Mouse (Mus musculus) bone marrow, adult 2 months (tissue): ENCODE data around the gene Fstl4. TPM values are rescaled to one million over a fixed set of nuclear protein-coding genes. Genes with fewer than 3 reads are reported as not detected.

ENCODE experiments used
- H3K27ac ChIP-seq: fragments of 200-500 bp; 2 replicates; pipeline ENCODE4 v1.5.1; 2012; ENCODE audit warnings: low read depth, mild to moderate bottlenecking, control low read depth, inconsistent platforms, low read length; ENCODE audit not compliant: control insufficient read depth, poor library complexity, insufficient read depth
- H3K4me1 ChIP-seq: fragments of 200-500 bp; 2 replicates; pipeline ENCODE4 v1.6.1; 2011; ENCODE audit warnings: low read length; ENCODE audit not compliant: control insufficient read depth, insufficient read depth
- H3K4me3 ChIP-seq: fragments of 200-500 bp; replicated peaks from 2 replicates; pipeline ENCODE3; 2011; ENCODE audit warnings: mild to moderate bottlenecking, low read depth, low read length, control low read depth; ENCODE audit not compliant: control insufficient read depth
- CTCF ChIP-seq: fragments of 200-500 bp; IDR thresholded peaks from 2 replicates; pipeline ENCODE4 v1.5.1; 2011; ENCODE audit warnings: low read length, control low read depth; ENCODE audit not compliant: control insufficient read depth, insufficient read depth
- POLR2A ChIP-seq: fragments of 200-500 bp; IDR thresholded peaks from 2 replicates; pipeline ENCODE4 v1.6.1; 2011; ENCODE audit warnings: low read depth, mild to moderate bottlenecking, control low read depth, low read length, borderline replicate concordance; ENCODE audit not compliant: control insufficient read depth
- WGBS: fragments of 180-500 bp; shearing (Covaris S2); methylation state at CpG from one replicate; pipeline ENCODE4 v1.1.7; 2018; 5-methylcytosine and 5-hydroxymethylcytosine counted together
- polyA plus RNA-seq: library from polyadenylated mRNA; stranded (reverse); fragments of >200 nt; gene quantifications from 2 replicates; pipeline ENCODE4 v1.2.4, GENCODE M21; 2011; ENCODE audit warnings: low replicate concordance; ENCODE audit not compliant: missing spikeins, insufficient read depth, insufficient read length

Gene Fstl4
- polyA plus RNA-seq, 1 experiment, result not detected

GRCm38 (mm10) chr11:53009597-53009996 lies 245.2 kb downstream of the Fstl4 start:
- Histone ChIP-seq H3K27ac (no peak overlapping the region), H3K4me3 (no peak overlapping the region), H3K4me1 (no peaks in the 10 kb centered on the region)
- no peak for TF ChIP-seq POLR2A
- TF ChIP-seq CTCF, result no peak
- 76% methylated on average over 7 of the region's 7 CpGs for WGBS

GRCm38 (mm10) chr11:53011996-53012505 lies 247.6 kb downstream of the Fstl4 start:
- no peak overlapping the region for H3K4me3 ChIP-seq
- TF ChIP-seq POLR2A, result no peak
- TF ChIP-seq CTCF, result no peak
- WGBS, result 85% methylated on average over 6 of the region's 6 CpGs
- H3K4me1 ChIP-seq, result no peaks in the 10 kb centered on the region
- no peak overlapping the region for H3K27ac ChIP-seq

- 75% methylated on average over 5 of the region's 5 CpGs for WGBS
These were observed 249.5 kb downstream of the Fstl4 start for GRCm38 (mm10) chr11:53013906-53014305.

GRCm38 (mm10) chr11:53016358-53017021 lies 252.1 kb downstream of the Fstl4 start:
- Histone ChIP-seq H3K4me3 (no peak overlapping the region), H3K4me1 (no peaks in the 10 kb centered on the region), H3K27ac (no peak overlapping the region)
- WGBS, result 77% methylated on average over 7 of the region's 7 CpGs
- TF ChIP-seq POLR2A, result no peak
- no peak for TF ChIP-seq CTCF

More at GRCm38 (mm10) chr11:53013906-53014305, 249.5 kb downstream of the Fstl4 start:
- TF ChIP-seq CTCF (no peak), POLR2A (no peak)
- H3K4me1 ChIP-seq, result no peaks in the 10 kb centered on the region
- no peak overlapping the region for H3K27ac ChIP-seq
- no peak overlapping the region for H3K4me3 ChIP-seq

GRCm38 (mm10) chr11:53019509-53019908 lies 255.1 kb downstream of the Fstl4 start:
- TF ChIP-seq CTCF (no peak), POLR2A (no peak)
- no peaks in the 10 kb centered on the region for H3K4me1 ChIP-seq
- no peak overlapping the region for H3K4me3 ChIP-seq
- no peak overlapping the region for H3K27ac ChIP-seq
- 67% methylated on average over 3 of the region's 3 CpGs for WGBS

GRCm38 (mm10) chr11:53024403-53024802 lies 260.0 kb downstream of the Fstl4 start:
- WGBS, result 4% methylated on average over 6 of the region's 6 CpGs
- no peaks in the 10 kb centered on the region for H3K4me1 ChIP-seq
- no peak for TF ChIP-seq POLR2A
- TF ChIP-seq CTCF, result no peak
- no peak overlapping the region for H3K27ac ChIP-seq
- no peak overlapping the region for H3K4me3 ChIP-seq

GRCm38 (mm10) chr11:53025686-53026085 lies 261.3 kb downstream of the Fstl4 start:
- Histone ChIP-seq H3K4me1 (no peaks in the 10 kb centered on the region), H3K4me3 (no peak overlapping the region), H3K27ac (no peak overlapping the region)
- WGBS, result 95% methylated on average over 6 of the region's 6 CpGs
- TF ChIP-seq POLR2A, result no peak
- TF ChIP-seq CTCF, result no peak

- no peaks in the 10 kb centered on the region for H3K4me1 ChIP-seq
- H3K4me3 ChIP-seq, result no peak overlapping the region
- H3K27ac ChIP-seq, result no peak overlapping the region
- 80% methylated on average over 7 of the region's 7 CpGs for WGBS
- no peak for TF ChIP-seq POLR2A
- no peak for TF ChIP-seq CTCF
These were observed 264.2 kb downstream of the Fstl4 start for GRCm38 (mm10) chr11:53028421-53029168.
